Mouse (Mus musculus) liver, embryonic 14.5 days (tissue): ENCODE data around the gene Them4.

Experiments
- CTCF ChIP-seq: IDR thresholded peaks from 2 replicates; pipeline ENCODE4 v1.5.1; 2016; ENCODE audit warnings: antibody characterized with exemption, low read depth, control low read depth
- EP300 ChIP-seq: IDR thresholded peaks from 2 replicates; pipeline ENCODE4 v1.6.1; 2016; ENCODE audit warnings: antibody characterized with exemption, low read depth

GRCm38 (mm10) chr3:94310911-94311310 lies 1.0 kb downstream of the Them4 start:
- TF ChIP-seq CTCF (no peak), EP300 (no peak)
